In the genomic region with DNA sequence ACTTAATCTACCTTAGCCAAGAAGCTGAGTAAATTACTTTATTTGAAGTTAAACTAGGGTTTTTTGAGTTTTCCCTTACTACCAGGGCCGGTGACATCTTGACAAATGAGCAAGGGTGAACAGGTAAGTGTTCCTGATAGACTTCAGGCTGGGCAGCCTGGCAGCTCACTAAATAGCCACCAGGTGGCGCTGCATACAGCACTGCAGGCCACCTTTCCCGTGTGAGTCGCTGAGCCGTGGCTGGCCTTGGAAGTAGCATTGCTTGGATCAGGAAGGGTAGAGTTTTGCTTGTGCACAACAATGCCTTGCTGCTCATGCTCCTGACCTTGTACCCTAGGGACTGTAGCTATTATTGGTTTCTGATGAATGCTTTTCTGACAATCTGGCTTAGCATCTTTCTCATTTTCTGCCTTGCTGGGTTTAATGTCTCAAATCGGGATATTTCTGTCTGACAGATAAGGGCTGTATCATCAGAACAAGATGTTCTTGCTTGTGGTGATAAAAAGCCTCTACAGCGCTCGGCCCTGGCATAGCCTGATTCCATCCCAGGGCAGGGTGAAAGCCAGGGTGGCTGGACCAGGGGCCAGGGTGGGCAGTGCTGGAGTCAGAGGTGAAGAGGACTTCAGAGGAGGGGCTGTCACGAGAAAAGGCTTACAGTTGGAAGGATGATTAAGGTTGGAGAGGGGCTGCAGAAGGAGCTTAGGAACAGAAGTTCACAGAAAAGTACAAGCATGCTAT, we compare ENCODE assay signal across 8 mouse cellular contexts. TPM values are rescaled to one million over a fixed set of nuclear protein-coding genes. Genes with fewer than 3 reads are reported as not detected.
DNase-seq lines count a peak whose midpoint lies in the region; ATAC-seq and TF ChIP-seq lines count a peak whose summit lies in the region.

No protein-coding gene starts in this region.

- intact Hi-C loops in left cerebral cortex, adult 2 months (cut with DNase I), result loop anchor here (1.0 to 5.0 kb wide), 2 partner anchors 55 to 421 kb away; no protein-coding TSS in a partner anchor

- no peak overlapping the region for H3K4me2 ChIP-seq in intestine, embryonic 14.5 days (ENCODE audit: low read length)

- H3K36me3 ChIP-seq in intestine, embryonic 14.5 days (ENCODE audit: control insufficient read depth, insufficient read depth, low read length), result no peaks in the 10 kb centered on the region
- H3K36me3 ChIP-seq in midbrain, embryonic 10.5 days, result no peaks in the 10 kb centered on the region

- 36% methylated on average over 9 of the region's 9 CpGs for WGBS in intestine, embryonic 14.5 days
- WGBS in midbrain, embryonic 10.5 days, result 37% methylated on average over 9 of the region's 9 CpGs

- no peak overlapping the region for H3K4me3 ChIP-seq in intestine, embryonic 14.5 days (ENCODE audit: low read depth, low read length)
- H3K4me3 ChIP-seq in left cerebral cortex, adult 2 months, result no peak overlapping the region
- H3K4me3 ChIP-seq in midbrain, embryonic 10.5 days, result no peak overlapping the region

- H3K9me3 ChIP-seq in intestine, embryonic 14.5 days (ENCODE audit: control insufficient read depth, low read length), result no peaks in the 10 kb centered on the region
- H3K9me3 ChIP-seq in midbrain, embryonic 10.5 days (replicated peaks), result no peaks in the 10 kb centered on the region

- H3K27me3 ChIP-seq in intestine, embryonic 14.5 days (replicated peaks; ENCODE audit: control insufficient read depth, insufficient read depth, low read length), result no peaks in the 10 kb centered on the region
- H3K27me3 ChIP-seq in midbrain, embryonic 10.5 days (ENCODE audit: low read depth, poor library complexity, severe bottlenecking), result no peaks in the 10 kb centered on the region

- peak; percentile 78 for ATAC-seq in intestine, embryonic 14.5 days (replicated peaks; ENCODE audit: low FRiP score, low TSS enrichment, low read depth)

- peak; percentile 86 to 89 for DNase-seq in adrenal gland, adult (ENCODE audit: inconsistent age in 2 of 2, low spot score in 1 of 2)
- DNase-seq in cerebellum, postnatal 25 days, result peak; percentile 88 to 93
- peak; percentile 78 to 86 for DNase-seq in frontal cortex, postnatal 36 days (ENCODE audit: low spot score in 2 of 2)
- DNase-seq in intestine, embryonic 14.5 days (ENCODE audit: low spot score), result peak; percentile 82
- peak; percentile 79 to 84 for DNase-seq in left cerebral cortex, adult 2 months (ENCODE audit: extremely low spot score in 1 of 2, low spot score in 2 of 2)
- peak; percentile 75 for DNase-seq in midbrain, embryonic 10.5 days (ENCODE audit: low spot score)
- peak; percentile 56 to 62 for DNase-seq in right cerebral cortex, postnatal 36 days (ENCODE audit: low spot score in 2 of 2)
- DNase-seq in yolk sac, embryonic 10.5 days (ENCODE audit: low spot score), result peak; percentile 25

- H3K9ac ChIP-seq in intestine, embryonic 14.5 days (ENCODE audit: low read length), result no peak overlapping the region

- peak; percentile 100 for TF ChIP-seq CTCF in left cerebral cortex, adult 2 months (IDR thresholded peaks at IDR 0.05)

- H3K27ac ChIP-seq in intestine, embryonic 14.5 days (ENCODE audit: low read depth), result no peak overlapping the region
- H3K27ac ChIP-seq in left cerebral cortex, adult 2 months, result no peak overlapping the region
- H3K27ac ChIP-seq in midbrain, embryonic 10.5 days (replicated peaks), result no peak overlapping the region

- H3K4me1 ChIP-seq in intestine, embryonic 14.5 days (replicated peaks; ENCODE audit: control insufficient read depth, insufficient read depth, low read length), result no peaks in the 10 kb centered on the region
- no peaks in the 10 kb centered on the region for H3K4me1 ChIP-seq in midbrain, embryonic 10.5 days

RNA-seq across cellular contexts. Expression of a gene that starts 58.4 kb away (rescaled TPM):
- 0.38 and 0.42 TPM in 2 replicates for polyA plus RNA-seq in intestine, embryonic 14.5 days (2014; fragmentation: Nextera tagmentation; extraction: Ambion mirVana)
- total RNA-seq in left cerebral cortex, adult 2 months (2021), result 10 to 100 TPM; 50.8 to 54.7 TPM
- 0.15 and 0.21 TPM in 2 replicates for polyA plus RNA-seq in midbrain, embryonic 10.5 days (2016; fragmentation: Nextera tagmentation; extraction: Ambion mirVana)

Comparison
In these comparisons a context has a peak if more than half of its experiments do, and no peak if none do; other contexts are left out.
1. DNase-seq: peak in every context shown above with its lines; median percentile 90 in cerebellum, postnatal 25 days; 88 in adrenal gland, adult; 82 in frontal cortex, postnatal 36 days; 82 in intestine, embryonic 14.5 days; 82 in left cerebral cortex, adult 2 months; 75 in midbrain, embryonic 10.5 days; 59 in right cerebral cortex, postnatal 36 days; 25 in yolk sac, embryonic 10.5 days.